Mouse (Mus musculus) myocyte (in vitro differentiated cells): ENCODE results near the gene Sult1b1. TPM values are rescaled to one million over a fixed set of nuclear protein-coding genes. Genes with fewer than 3 reads are reported as not detected.

Experiments
- H3K27me3 ChIP-seq: one replicate; pipeline ENCODE4 v1.6.1; 2011; ENCODE audit not compliant: control insufficient read depth, insufficient read depth, insufficient read length
- H3K36me3 ChIP-seq: one replicate; pipeline ENCODE4 v1.6.1; 2011; ENCODE audit not compliant: control insufficient read depth, insufficient read depth
- H3K4me2 ChIP-seq: one replicate; pipeline ENCODE4 v1.6.1; 2011; ENCODE audit warnings: low read depth, control low read depth
- H3K4me3 ChIP-seq: one replicate; pipeline ENCODE4 v1.5.1; 2011; ENCODE audit warnings: mild to moderate bottlenecking, control low read depth, moderate library complexity
- H3K79me2 ChIP-seq: one replicate; pipeline ENCODE4 v1.6.1; 2011; ENCODE audit not compliant: control insufficient read depth, insufficient read depth
- H3ac ChIP-seq: one replicate; pipeline ENCODE4 v1.6.1; 2011; ENCODE audit not compliant: control insufficient read depth, insufficient read length
- CEBPB ChIP-seq: IDR thresholded peaks from 2 replicates; pipeline ENCODE4 v1.6.1; 2011; ENCODE audit warnings: mild to moderate bottlenecking, moderate library complexity; ENCODE audit not compliant: poor library complexity, insufficient read depth, severe bottlenecking
- E2F4 ChIP-seq: IDR thresholded peaks from one replicate; pipeline ENCODE4 v1.6.1; 2011; ENCODE audit warnings: mild to moderate bottlenecking, control low read depth, moderate library complexity; ENCODE audit not compliant: insufficient read depth
- MAX ChIP-seq: IDR thresholded peaks from one replicate; pipeline ENCODE4 v1.6.1; 2011; ENCODE audit warnings: low read depth, mild to moderate bottlenecking, control low read depth
- MYOD1 ChIP-seq, 3 experiments: IDR thresholded peaks; one replicate each; pipeline ENCODE4 v1.6.1; 2011; ENCODE audit warnings: control low read depth in 2 of 3, low read depth in 2 of 3, mild to moderate bottlenecking in 2 of 3, moderate library complexity in 1 of 3; ENCODE audit not compliant: insufficient read length in 2 of 3, control insufficient read depth in 1 of 3
- MYOG ChIP-seq, 3 experiments: IDR thresholded peaks; one replicate each; pipeline ENCODE4 v1.6.1; 2011; ENCODE audit warnings: control low read depth in 2 of 3, low read depth in 2 of 3, mild to moderate bottlenecking in 2 of 3; ENCODE audit not compliant: insufficient read length in 2 of 3, control insufficient read depth in 1 of 3, insufficient read depth in 1 of 3
- POLR2A ChIP-seq: IDR thresholded peaks from one replicate; pipeline ENCODE4 v1.6.1; 2011; ENCODE audit warnings: low read depth, mild to moderate bottlenecking, control low read depth, moderate library complexity; ENCODE audit not compliant: insufficient read length
- POLR2AphosphoS2 ChIP-seq: IDR thresholded peaks from one replicate; pipeline ENCODE4 v1.6.1; 2011; ENCODE audit warnings: low read depth, control low read depth; ENCODE audit not compliant: insufficient read length
- REST ChIP-seq: IDR thresholded peaks from one replicate; pipeline ENCODE4 v1.6.1; 2011; ENCODE audit warnings: mild to moderate bottlenecking, control low read depth, moderate library complexity; ENCODE audit not compliant: insufficient read depth, insufficient read length
- SRF ChIP-seq: IDR thresholded peaks from one replicate; pipeline ENCODE4 v1.6.1; 2011; ENCODE audit warnings: low read depth; ENCODE audit not compliant: control insufficient read depth, insufficient read length
- TCF12 ChIP-seq: IDR thresholded peaks from one replicate; pipeline ENCODE4 v1.6.1; 2011; ENCODE audit warnings: mild to moderate bottlenecking, control low read depth; ENCODE audit not compliant: poor library complexity, insufficient read depth, severe bottlenecking
- TCF3 ChIP-seq: IDR thresholded peaks from one replicate; pipeline ENCODE4 v1.6.1; 2011; ENCODE audit warnings: low read depth, control low read depth; ENCODE audit not compliant: insufficient read length
- USF1 ChIP-seq: IDR thresholded peaks from one replicate; pipeline ENCODE4 v1.6.1; 2011; ENCODE audit warnings: low read depth, mild to moderate bottlenecking, control low read depth, moderate library complexity
- polyA plus RNA-seq: library from polyadenylated mRNA; unstranded; fragments of >200 nt; fragmentation: generic; extraction: Trizol; gene quantifications from one replicate; pipeline ENCODE4 v1.2.1, GENCODE M21; 2012; ENCODE audit warnings: missing spikeins

Gene Sult1b1
- not detected for polyA plus RNA-seq

DNA sequence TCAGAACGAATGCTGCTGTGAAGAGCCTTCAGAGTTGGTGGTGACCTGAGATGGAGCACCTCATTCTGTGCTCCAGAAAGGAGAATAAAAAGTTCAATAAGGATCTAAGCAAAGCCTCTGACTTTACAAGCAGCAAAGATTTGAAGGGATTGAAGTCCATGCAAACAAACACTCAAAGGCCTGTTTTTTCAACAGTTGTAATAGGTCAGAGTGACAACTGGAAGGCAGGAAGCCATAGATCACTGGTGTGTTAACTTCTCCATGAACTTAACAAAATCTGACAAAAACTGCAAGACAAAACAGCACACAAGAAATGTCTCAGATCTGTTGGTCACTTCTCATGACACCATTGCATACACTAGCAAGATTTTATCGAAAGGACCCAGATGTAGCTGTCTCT is at the start of gene Sult1b1:
Gene Sult1b1 (minus strand): TSS at position 85 of the 400 bp plus-strand sequence.
- Histone ChIP-seq H3K4me3 (no peak within 1 kb of the TSS), H3K79me2 (no peaks in the 10 kb centered on the region), H3K27me3 (no peaks in the 10 kb centered on the region), H3K4me2 (no peak within 1 kb of the TSS), H3K36me3 (no peaks in the 10 kb centered on the region), H3ac (no peak within 1 kb of the TSS)
- TF ChIP-seq CEBPB (no peak), MYOG (IDR thresholded peaks at IDR 0.05; ENCODE audit: control insufficient read depth in 1 of 3, insufficient read depth in 1 of 3, insufficient read length in 2 of 3, low read depth in 2 of 3) (no peak), E2F4 (no peak), MYOD1 (IDR thresholded peaks at IDR 0.05; ENCODE audit: control insufficient read depth in 1 of 3, insufficient read length in 2 of 3, low read depth in 2 of 3) (no peak), USF1 (no peak), MAX (no peak), POLR2A (no peak), REST (no peak), SRF (no peak), TCF12 (no peak), POLR2AphosphoS2 (no peak), TCF3 (no peak)

DNA sequence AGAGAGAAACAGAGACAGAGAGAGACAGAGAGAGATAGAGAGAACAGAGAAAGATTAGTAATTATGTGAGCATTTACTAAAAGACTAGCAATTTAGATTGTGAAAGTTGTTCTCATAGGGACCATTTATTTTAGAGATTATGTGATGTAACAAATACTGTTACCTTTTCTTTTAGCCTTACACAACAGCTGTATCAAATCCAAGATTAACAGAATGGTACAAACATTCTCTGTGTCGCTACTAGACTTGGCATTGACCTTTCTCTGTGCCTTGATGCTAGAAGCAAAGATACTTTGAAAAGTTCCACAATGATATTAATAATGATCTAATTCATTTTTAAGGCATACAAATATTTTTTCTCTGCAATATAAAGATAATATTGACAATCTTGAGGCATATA is 42.4 kb upstream of the Sult1b1 start:
- Histone ChIP-seq H3ac (no peak overlapping the region), H3K4me2 (no peak overlapping the region), H3K27me3 (no peaks in the 10 kb centered on the region), H3K79me2 (no peaks in the 10 kb centered on the region), H3K4me3 (no peak overlapping the region), H3K36me3 (no peaks in the 10 kb centered on the region)
- TF ChIP-seq CEBPB (no peak), SRF (no peak), REST (no peak), MYOG (IDR thresholded peaks at IDR 0.05; ENCODE audit: control insufficient read depth in 1 of 3, insufficient read depth in 1 of 3, insufficient read length in 2 of 3, low read depth in 2 of 3) (no peak), POLR2AphosphoS2 (no peak), MYOD1 (IDR thresholded peaks at IDR 0.05; ENCODE audit: control insufficient read depth in 1 of 3, insufficient read length in 2 of 3, low read depth in 2 of 3) (no peak)

DNA sequence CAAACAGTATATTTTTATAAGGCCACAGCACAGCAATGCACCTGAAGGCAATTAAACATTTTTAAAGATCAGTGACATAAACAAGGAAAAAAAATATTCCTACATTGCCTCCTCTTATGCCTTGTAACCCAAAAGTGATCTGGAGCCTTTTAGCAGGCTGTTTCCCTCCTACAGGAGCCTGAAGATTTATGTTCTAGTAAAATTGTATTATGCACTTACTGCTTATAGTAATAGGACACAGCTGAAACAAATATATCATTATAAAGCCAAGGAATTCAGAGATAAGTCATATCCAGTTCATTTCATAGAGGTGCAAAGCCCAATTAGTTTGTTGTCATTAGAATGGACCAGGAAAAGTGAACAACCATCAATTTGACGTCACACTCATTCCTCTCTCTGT is 36.2 kb upstream of the Sult1b1 start:
- H3ac ChIP-seq: no peak overlapping the region
- TF ChIP-seq REST: no peak
- TF ChIP-seq POLR2AphosphoS2: no peak
- TF ChIP-seq POLR2A: no peak
- no peak for TF ChIP-seq MAX
- TF ChIP-seq E2F4: no peak
- TF ChIP-seq USF1: no peak
- TF ChIP-seq MYOG (IDR thresholded peaks at IDR 0.05; ENCODE audit: control insufficient read depth in 1 of 3, insufficient read depth in 1 of 3, insufficient read length in 2 of 3, low read depth in 2 of 3): no peak
- no peak for TF ChIP-seq TCF12
- no peak for TF ChIP-seq CEBPB
- TF ChIP-seq SRF: no peak
- no peak for TF ChIP-seq TCF3
- no peak for TF ChIP-seq MYOD1 (IDR thresholded peaks at IDR 0.05; ENCODE audit: control insufficient read depth in 1 of 3, insufficient read length in 2 of 3, low read depth in 2 of 3)
- H3K27me3 ChIP-seq: no peaks in the 10 kb centered on the region
- H3K36me3 ChIP-seq: no peaks in the 10 kb centered on the region
- H3K4me3 ChIP-seq: no peak overlapping the region
- H3K79me2 ChIP-seq: no peaks in the 10 kb centered on the region
- H3K4me2 ChIP-seq: no peak overlapping the region

DNA sequence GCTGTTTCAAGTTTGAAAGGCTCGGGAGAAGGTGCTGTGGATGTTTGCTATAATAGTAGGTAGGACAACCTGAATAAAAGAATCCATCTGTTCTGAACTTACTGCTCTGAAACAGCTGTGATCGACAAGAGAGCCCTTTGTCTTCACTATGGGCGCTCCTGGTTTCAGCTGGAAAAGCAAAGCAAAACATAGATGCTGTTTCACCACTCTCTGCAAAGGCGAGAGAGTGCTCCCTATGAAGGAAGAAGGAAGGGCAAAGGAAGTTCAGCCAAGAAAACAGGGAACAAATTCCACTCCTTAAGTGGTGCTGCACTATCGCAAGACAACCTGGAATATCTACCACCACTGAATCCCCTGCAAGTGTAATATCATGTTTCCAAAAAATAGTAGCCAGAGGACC is 35.5 kb upstream of the Sult1b1 start:
- Histone ChIP-seq H3K36me3 (no peaks in the 10 kb centered on the region), H3K4me2 (no peak overlapping the region), H3ac (no peak overlapping the region), H3K4me3 (no peak overlapping the region), H3K79me2 (no peaks in the 10 kb centered on the region), H3K27me3 (no peaks in the 10 kb centered on the region)
- TF ChIP-seq E2F4: no peak
- TF ChIP-seq USF1: no peak
- no peak for TF ChIP-seq MYOD1 (IDR thresholded peaks at IDR 0.05; ENCODE audit: control insufficient read depth in 1 of 3, insufficient read length in 2 of 3, low read depth in 2 of 3)
- TF ChIP-seq MAX: no peak
- TF ChIP-seq SRF: no peak
- no peak for TF ChIP-seq REST
- no peak for TF ChIP-seq MYOG (IDR thresholded peaks at IDR 0.05; ENCODE audit: control insufficient read depth in 1 of 3, insufficient read depth in 1 of 3, insufficient read length in 2 of 3, low read depth in 2 of 3)
- TF ChIP-seq TCF12: no peak
- no peak for TF ChIP-seq CEBPB
- no peak for TF ChIP-seq TCF3
- no peak for TF ChIP-seq POLR2A
- no peak for TF ChIP-seq POLR2AphosphoS2

DNA sequence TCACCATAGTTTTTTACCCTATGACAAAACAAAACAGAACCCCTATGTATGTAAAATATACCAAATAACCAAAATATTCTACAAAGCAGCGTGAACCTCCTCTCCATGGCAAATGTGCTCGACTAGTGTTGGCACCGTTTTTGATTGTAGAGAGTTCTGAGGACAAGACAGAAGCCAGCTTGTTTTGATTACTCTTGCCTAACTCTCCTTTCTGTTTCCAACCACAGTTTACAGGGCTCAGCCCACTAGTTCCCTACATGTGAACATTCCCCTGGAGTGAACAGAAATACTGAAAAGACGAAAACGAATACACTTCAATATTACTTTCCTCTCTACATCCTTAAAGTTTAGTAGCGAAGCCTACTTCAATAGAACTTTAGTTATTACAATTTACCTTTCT is 34.8 kb upstream of the Sult1b1 start:
- no peaks in the 10 kb centered on the region for H3K27me3 ChIP-seq
- TF ChIP-seq SRF (no peak), TCF3 (no peak), CEBPB (no peak), POLR2AphosphoS2 (no peak), MYOG (IDR thresholded peaks at IDR 0.05; ENCODE audit: control insufficient read depth in 1 of 3, insufficient read depth in 1 of 3, insufficient read length in 2 of 3, low read depth in 2 of 3) (no peak), REST (no peak), TCF12 (no peak), MAX (no peak), E2F4 (no peak), MYOD1 (IDR thresholded peaks at IDR 0.05; ENCODE audit: control insufficient read depth in 1 of 3, insufficient read length in 2 of 3, low read depth in 2 of 3) (no peak), POLR2A (no peak), USF1 (no peak)
- H3K79me2 ChIP-seq: no peaks in the 10 kb centered on the region
- no peak overlapping the region for H3K4me2 ChIP-seq
- H3ac ChIP-seq: no peak overlapping the region
- H3K4me3 ChIP-seq: no peak overlapping the region
- H3K36me3 ChIP-seq: no peaks in the 10 kb centered on the region
